Mouse (Mus musculus) stomach, postnatal 0 days (tissue): ENCODE results near the gene Myo6. TPM values are rescaled to one million over a fixed set of nuclear protein-coding genes. Genes with fewer than 3 reads are reported as not detected.

ENCODE experiments used
- ATAC-seq: fragments of 200-750 bp; cut with Nextera tagmentation; 2 replicates; pipeline ENCODE4 v1.8.0; 2017; ENCODE audit not compliant: low FRiP score, low TSS enrichment
- DNase-seq: peaks from one replicate; pipeline ENCODE4 v3.0.0-alpha.2; 2016; ENCODE audit warnings: low spot score
- H3K27ac ChIP-seq: fragments of 300-500 bp; sonication (generic); replicated peaks from 2 replicates; pipeline ENCODE4 v1.5.1; 2014; ENCODE audit warnings: mild to moderate bottlenecking, control low read depth
- H3K27me3 ChIP-seq: fragments of 300-500 bp; sonication (generic); 2 replicates; pipeline ENCODE4 v1.6.1; 2014; ENCODE audit warnings: low read length; ENCODE audit not compliant: control insufficient read depth, insufficient read depth
- H3K36me3 ChIP-seq: fragments of 300-500 bp; sonication (generic); 2 replicates; pipeline ENCODE4 v1.6.1; 2014; ENCODE audit warnings: low read length, mixed read lengths; ENCODE audit not compliant: control insufficient read depth, insufficient read depth
- H3K4me1 ChIP-seq: fragments of 300-500 bp; sonication (generic); replicated peaks from 2 replicates; pipeline ENCODE4 v1.6.1; 2014; ENCODE audit warnings: antibody characterized with exemption; ENCODE audit not compliant: control insufficient read depth, insufficient read depth
- H3K4me2 ChIP-seq: fragments of 300-500 bp; sonication (generic); replicated peaks from 2 replicates; pipeline ENCODE4 v1.6.1; 2014; ENCODE audit warnings: low read depth, mild to moderate bottlenecking, control low read depth, moderate library complexity
- H3K4me3 ChIP-seq: fragments of 300-500 bp; sonication (generic); 2 replicates; pipeline ENCODE4 v1.5.1; 2014; ENCODE audit warnings: low read depth, low read length, control low read depth
- H3K9ac ChIP-seq: fragments of 300-500 bp; sonication (generic); 2 replicates; pipeline ENCODE4 v1.6.1; 2014; ENCODE audit warnings: mild to moderate bottlenecking, low read length, control low read depth, mixed read lengths
- H3K9me3 ChIP-seq: fragments of 300-500 bp; sonication (generic); 2 replicates; pipeline ENCODE4 v1.6.1; 2016; ENCODE audit warnings: low read length; ENCODE audit not compliant: control insufficient read depth
- CTCF ChIP-seq: IDR thresholded peaks from 2 replicates; pipeline ENCODE4 v1.5.1; 2016; ENCODE audit warnings: antibody characterized with exemption, low read depth, mild to moderate bottlenecking, moderate library complexity
- EP300 ChIP-seq: optimal IDR thresholded peaks from 2 replicates; pipeline ENCODE3; 2016; ENCODE audit warnings: antibody characterized with exemption
- WGBS: fragments of 180-500 bp; shearing (Covaris S2); extraction: QIAGEN DNeasy Blood & Tissue Kit; methylation state at CpG from one replicate; pipeline ENCODE4 v1.1.7; 2014; 5-methylcytosine and 5-hydroxymethylcytosine counted together
- polyA plus RNA-seq: library from polyadenylated mRNA; unstranded; fragments of >200 nt; fragmentation: Nextera tagmentation; extraction: Ambion mirVana; gene quantifications from 2 replicates; pipeline ENCODE4 v1.2.1, GENCODE M21; 2015

The Myo6 gene
- polyA plus RNA-seq, 1 experiment from 2014 or later, result 31.8 TPM

- H3K4me3 ChIP-seq, result no peak overlapping the region
- ATAC-seq, result peak; percentile 76
- WGBS, result 71% methylated on average over 12 of the region's 12 CpGs
- no peak overlapping the region for H3K9ac ChIP-seq
- no peaks in the 10 kb centered on the region for H3K9me3 ChIP-seq
- no peak overlapping the region; the same call in 1 of the 2 replicates for H3K27ac ChIP-seq
- no peaks in the 10 kb centered on the region for H3K27me3 ChIP-seq
- no peak overlapping the region for H3K4me2 ChIP-seq
- H3K36me3 ChIP-seq, result no peaks in the 10 kb centered on the region
- no peak for TF ChIP-seq CTCF
- TF ChIP-seq EP300, result no peak
- peak; percentile 54 for DNase-seq
- H3K4me1 ChIP-seq, result no peaks in the 10 kb centered on the region
These were observed 6.9 kb upstream of the Myo6 start for GRCm38 (mm10) chr9:80157840-80158465.

GRCm38 (mm10) chr9:80158937-80159336, 5.9 kb upstream of the Myo6 start:
- no peak for TF ChIP-seq CTCF
- TF ChIP-seq EP300, result no peak
- H3K4me3 ChIP-seq, result no peak overlapping the region
- no peak overlapping the region for H3K9ac ChIP-seq
- H3K9me3 ChIP-seq, result no peaks in the 10 kb centered on the region
- DNase-seq (no peak), ATAC-seq (no peak)
- no peak overlapping the region for H3K27ac ChIP-seq
- H3K27me3 ChIP-seq, result no peaks in the 10 kb centered on the region
- H3K4me1 ChIP-seq, result no peaks in the 10 kb centered on the region
- no peak overlapping the region for H3K4me2 ChIP-seq
- WGBS, result 73% methylated on average over 5 of the region's 5 CpGs
- no peaks in the 10 kb centered on the region for H3K36me3 ChIP-seq

GRCm38 (mm10) chr9:80161451-80161850, 3.4 kb upstream of the Myo6 start:
- no peak overlapping the region for H3K4me3 ChIP-seq
- DNase-seq (no peak), ATAC-seq (no peak)
- no peaks in the 10 kb centered on the region for H3K27me3 ChIP-seq
- H3K27ac ChIP-seq, result no peak overlapping the region
- no peaks in the 10 kb centered on the region for H3K9me3 ChIP-seq
- H3K4me1 ChIP-seq, result no peaks in the 10 kb centered on the region
- H3K36me3 ChIP-seq, result no peaks in the 10 kb centered on the region
- TF ChIP-seq CTCF (no peak), EP300 (no peak)
- H3K4me2 ChIP-seq, result no peak overlapping the region
- 55% methylated on average over 4 of the region's 4 CpGs for WGBS
- no peak overlapping the region for H3K9ac ChIP-seq

- DNase-seq (no peak), ATAC-seq (no peak)
- Histone ChIP-seq H3K27ac (no peak overlapping the region), H3K9me3 (no peaks in the 10 kb centered on the region), H3K4me2 (no peak overlapping the region), H3K4me3 (no peak overlapping the region), H3K36me3 (no peaks in the 10 kb centered on the region), H3K9ac (no peak overlapping the region), H3K27me3 (no peaks in the 10 kb centered on the region), H3K4me1 (no peaks in the 10 kb centered on the region)
- 85% methylated on average over 4 of the region's 4 CpGs for WGBS
- TF ChIP-seq CTCF, result no peak
- no peak for TF ChIP-seq EP300
These were observed 1.6 kb upstream of the Myo6 start for GRCm38 (mm10) chr9:80163126-80163723.

GRCm38 (mm10) chr9:80164191-80164590, 640 bp upstream of the Myo6 start:
- TF ChIP-seq CTCF (no peak), EP300 (no peak)
- Histone ChIP-seq H3K36me3 (no peaks in the 10 kb centered on the region), H3K27me3 (no peaks in the 10 kb centered on the region), H3K9me3 (no peaks in the 10 kb centered on the region), H3K9ac (peak overlapping the region; percentile 48), H3K4me2 (peak overlapping the region; percentile 64), H3K4me3 (peak overlapping the region; percentile 94), H3K27ac (peak overlapping the region; percentile 98), H3K4me1 (no peaks in the 10 kb centered on the region)
- DNase-seq, result no peak
- peak; percentile 39 for ATAC-seq
- 1% methylated on average over 13 of the region's 13 CpGs for WGBS

- TF ChIP-seq EP300 (no peak), CTCF (no peak)
- DNase-seq (no peak), ATAC-seq (no peak)
- H3K36me3 ChIP-seq, result no peaks in the 10 kb centered on the region
- no peaks in the 10 kb centered on the region for H3K27me3 ChIP-seq
- peak overlapping the region; percentile 64 for H3K4me2 ChIP-seq
- peak overlapping the region; percentile 94 for H3K4me3 ChIP-seq
- peak overlapping the region; percentile 76 for H3K27ac ChIP-seq
- no peaks in the 10 kb centered on the region for H3K9me3 ChIP-seq
- 4% methylated on average over 9 of the region's 9 CpGs for WGBS
- no peaks in the 10 kb centered on the region for H3K4me1 ChIP-seq
- H3K9ac ChIP-seq, result peak overlapping the region; percentile 32
These were observed 859 bp downstream of the Myo6 start for GRCm38 (mm10) chr9:80165690-80166089.
